Mouse (Mus musculus) adipocyte (in vitro differentiated cells): ENCODE measurements around the gene Prss57.

Source experiments
- DNase-seq: peaks from one replicate; pipeline ENCODE4 v3.0.0-alpha.2; 2016; ENCODE audit warnings: low spot score

Prss57 gene

GRCm38 (mm10) chr10:79790861-79791260 is at the start of gene Prss57:
TSS of gene Prss57 (minus strand) at chr10:79790961.
- no peak for DNase-seq

GRCm38 (mm10) chr10:79840091-79840490 is 49.3 kb upstream of the Prss57 start:
- no peak for DNase-seq

- DNase-seq, result peak; percentile 17
Observed at GRCm38 (mm10) chr10:79838151-79838550, 47.4 kb upstream of the Prss57 start.

- no peak for DNase-seq
Observed at GRCm38 (mm10) chr10:79836918-79837317, 46.2 kb upstream of the Prss57 start.

- peak; percentile 81 for DNase-seq
Observed at GRCm38 (mm10) chr10:79834769-79835398, 44.1 kb upstream of the Prss57 start.

- no peak for DNase-seq
Observed at GRCm38 (mm10) chr10:79832786-79833181, 42.0 kb upstream of the Prss57 start.

- no peak for DNase-seq
Observed at GRCm38 (mm10) chr10:79832026-79832785, 41.4 kb upstream of the Prss57 start.

- DNase-seq, result peak; percentile 25
Observed at GRCm38 (mm10) chr10:79831583-79831982, 40.8 kb upstream of the Prss57 start.

- peak; percentile 64 for DNase-seq
Observed at GRCm38 (mm10) chr10:79824413-79824812, 33.7 kb upstream of the Prss57 start.

- no peak for DNase-seq
Observed at GRCm38 (mm10) chr10:79823011-79823410, 32.2 kb upstream of the Prss57 start.

GRCm38 (mm10) chr10:79822372-79822771 is 31.6 kb upstream of the Prss57 start:
- no peak for DNase-seq

- DNase-seq, result no peak
Observed at GRCm38 (mm10) chr10:79821731-79822130, 31.0 kb upstream of the Prss57 start.

- DNase-seq, result no peak
Observed at GRCm38 (mm10) chr10:79820782-79821181, 30.0 kb upstream of the Prss57 start, which contains the start of gene Misp. TSS of gene Misp (plus strand) at chr10:79820989.

- DNase-seq, result no peak
Observed at GRCm38 (mm10) chr10:79820277-79820676, 29.5 kb upstream of the Prss57 start.

GRCm38 (mm10) chr10:79819606-79820005 is 28.8 kb upstream of the Prss57 start:
- DNase-seq, result no peak

GRCm38 (mm10) chr10:79818225-79818624 is 27.5 kb upstream of the Prss57 start:
- no peak for DNase-seq

GRCm38 (mm10) chr10:79817111-79817510 is 26.4 kb upstream of the Prss57 start:
- no peak for DNase-seq

- DNase-seq, result no peak
Observed at GRCm38 (mm10) chr10:79815671-79816494, 25.1 kb upstream of the Prss57 start.

GRCm38 (mm10) chr10:79814271-79814842 is 23.6 kb upstream of the Prss57 start:
- no peak for DNase-seq

GRCm38 (mm10) chr10:79811736-79812637 is 21.2 kb upstream of the Prss57 start:
- peak; percentile 70 for DNase-seq

- DNase-seq, result no peak
Observed at GRCm38 (mm10) chr10:79808728-79809127, 18.0 kb upstream of the Prss57 start.
